Mouse (Mus musculus): Measurements from ENCODE around the gene Ppp1r9b. TPM values are rescaled to one million over a fixed set of nuclear protein-coding genes. Genes with fewer than 3 reads are reported as not detected.

Gene Ppp1r9b
- total RNA-seq, 2 experiments from 2014 or later = 705 to 706 TPM

GRCm38 (mm10) chr11:95012487-95012886 is 21.7 kb downstream of the Ppp1r9b start:
- DNase-seq (ENCODE audit: low spot score in 2 of 2) = no peak

GRCm38 (mm10) chr11:95015484-95015883 is 24.6 kb downstream of the Ppp1r9b start:
- DNase-seq (ENCODE audit: low spot score in 2 of 2) = no peak

GRCm38 (mm10) chr11:95022237-95022992 is 31.6 kb downstream of the Ppp1r9b start:
- DNase-seq (ENCODE audit: low spot score in 2 of 2) = no peak

GRCm38 (mm10) chr11:95023481-95023880 is 32.6 kb downstream of the Ppp1r9b start:
- no peak for DNase-seq (ENCODE audit: low spot score in 2 of 2)

GRCm38 (mm10) chr11:95024439-95025184 is 33.8 kb downstream of the Ppp1r9b start:
- DNase-seq (ENCODE audit: low spot score in 2 of 2) = peak in 1 of 2 experiments; percentile 62

GRCm38 (mm10) chr11:95025227-95026012 is 34.6 kb downstream of the Ppp1r9b start:
- no peak for DNase-seq (ENCODE audit: low spot score in 2 of 2)

- no peak for DNase-seq (ENCODE audit: low spot score in 2 of 2)
Measured at GRCm38 (mm10) chr11:95026090-95026542, 35.3 kb downstream of the Ppp1r9b start.

- no peak for DNase-seq (ENCODE audit: low spot score in 2 of 2)
Measured at GRCm38 (mm10) chr11:95026849-95027248, 36.0 kb downstream of the Ppp1r9b start.

GRCm38 (mm10) chr11:95027850-95028470 is 37.1 kb downstream of the Ppp1r9b start:
- DNase-seq (ENCODE audit: low spot score in 2 of 2) = no peak

GRCm38 (mm10) chr11:95032945-95033344 is 42.1 kb downstream of the Ppp1r9b start:
- DNase-seq (ENCODE audit: low spot score in 2 of 2) = no peak

- DNase-seq (ENCODE audit: low spot score in 2 of 2) = no peak
Measured at GRCm38 (mm10) chr11:95033617-95034016, 42.8 kb downstream of the Ppp1r9b start.

GRCm38 (mm10) chr11:95034902-95035301 is 44.1 kb downstream of the Ppp1r9b start:
- no peak for DNase-seq (ENCODE audit: low spot score in 2 of 2)

GRCm38 (mm10) chr11:95036521-95036920 is 45.7 kb downstream of the Ppp1r9b start:
- DNase-seq (ENCODE audit: low spot score in 2 of 2) = no peak

- no peak for DNase-seq (ENCODE audit: low spot score in 2 of 2)
Measured at GRCm38 (mm10) chr11:95037306-95037705, 46.5 kb downstream of the Ppp1r9b start.

- no peak for DNase-seq (ENCODE audit: low spot score in 2 of 2)
Measured at GRCm38 (mm10) chr11:95038156-95038817, 47.5 kb downstream of the Ppp1r9b start.

GRCm38 (mm10) chr11:95038818-95039655 is 48.2 kb downstream of the Ppp1r9b start:
- DNase-seq (ENCODE audit: low spot score in 2 of 2) = no peak

GRCm38 (mm10) chr11:95039766-95040165 is 48.9 kb downstream of the Ppp1r9b start:
- DNase-seq (ENCODE audit: low spot score in 2 of 2) = no peak

- DNase-seq (ENCODE audit: low spot score in 2 of 2) = peak in 1 of 2 experiments; percentile 54
Measured at GRCm38 (mm10) chr11:95040491-95041138, 49.8 kb downstream of the Ppp1r9b start.

- peak; percentile 95 to 98 for DNase-seq (ENCODE audit: low spot score in 2 of 2)
Measured at GRCm38 (mm10) chr11:95041139-95041609, 50.3 kb downstream of the Ppp1r9b start, which contains the start of gene Pdk2. Pdk2 (minus strand) TSS chr11:95041354.

Measured in layer of hippocampus, postnatal 14 days (tissue).